Mouse (Mus musculus) liver, embryonic 11.5 days (tissue): Measurements from ENCODE around the gene Ncmap. TPM values are rescaled to one million over a fixed set of nuclear protein-coding genes. Genes with fewer than 3 reads are reported as not detected.

ENCODE experiments used
- ATAC-seq: fragments of 200-750 bp; cut with Nextera tagmentation; replicated peaks from 2 replicates; pipeline ENCODE4 v1.8.0; 2017; ENCODE audit warnings: moderate number of reproducible peaks, mild to moderate bottlenecking, moderate TSS enrichment, moderate library complexity; ENCODE audit not compliant: low FRiP score
- DNase-seq: peaks from one replicate; pipeline ENCODE4 v3.0.0-alpha.2; 2017; ENCODE audit warnings: low spot score
- H3K27ac ChIP-seq: fragments of 300-500 bp; sonication (generic); 2 replicates; pipeline ENCODE4 v1.5.1; 2014; ENCODE audit warnings: mild to moderate bottlenecking, low read depth, low read length, control low read depth
- H3K27me3 ChIP-seq: fragments of 300-500 bp; sonication (generic); replicated peaks from 2 replicates; pipeline ENCODE4 v1.6.1; 2014; ENCODE audit warnings: low read length, mixed read lengths; ENCODE audit not compliant: control insufficient read depth, insufficient read depth
- H3K36me3 ChIP-seq: fragments of 300-500 bp; sonication (generic); 2 replicates; pipeline ENCODE4 v1.6.1; 2014; ENCODE audit warnings: mild to moderate bottlenecking, low read length, moderate library complexity, mixed read lengths; ENCODE audit not compliant: control insufficient read depth, insufficient read depth
- H3K4me1 ChIP-seq: fragments of 300-500 bp; sonication (generic); replicated peaks from 2 replicates; pipeline ENCODE4 v1.6.1; 2014; ENCODE audit warnings: low read length, mixed read lengths; ENCODE audit not compliant: control insufficient read depth, insufficient read depth
- H3K4me2 ChIP-seq: fragments of 300-500 bp; sonication (generic); 2 replicates; pipeline ENCODE4 v1.6.1; 2014; ENCODE audit warnings: mild to moderate bottlenecking, control low read depth, moderate library complexity
- H3K4me3 ChIP-seq: fragments of 300-500 bp; sonication (generic); 2 replicates; pipeline ENCODE4 v1.5.1; 2014; ENCODE audit warnings: low read depth, low read length, control low read depth
- H3K9ac ChIP-seq: fragments of 300-500 bp; sonication (generic); 2 replicates; pipeline ENCODE4 v1.6.1; 2014; ENCODE audit warnings: low read depth, low read length, control low read depth
- H3K9me3 ChIP-seq: fragments of 300-500 bp; sonication (generic); 2 replicates; pipeline ENCODE4 v1.6.1; 2016; ENCODE audit warnings: low read length, inconsistent platforms, mixed read lengths; ENCODE audit not compliant: control insufficient read depth
- WGBS: fragments of 180-500 bp; shearing (Covaris S2); extraction: QIAGEN DNeasy Blood & Tissue Kit; methylation state at CpG from one replicate; pipeline ENCODE4 v1.1.7; 2014; 5-methylcytosine and 5-hydroxymethylcytosine counted together
- polyA plus RNA-seq: library from polyadenylated mRNA; unstranded; fragments of >200 nt; fragmentation: Nextera tagmentation; extraction: Ambion mirVana; gene quantifications from 2 replicates; pipeline ENCODE4 v1.2.1, GENCODE M21; 2014

Gene Ncmap
- polyA plus RNA-seq, 1 experiment from 2014 or later = 0.86 TPM

DNA sequence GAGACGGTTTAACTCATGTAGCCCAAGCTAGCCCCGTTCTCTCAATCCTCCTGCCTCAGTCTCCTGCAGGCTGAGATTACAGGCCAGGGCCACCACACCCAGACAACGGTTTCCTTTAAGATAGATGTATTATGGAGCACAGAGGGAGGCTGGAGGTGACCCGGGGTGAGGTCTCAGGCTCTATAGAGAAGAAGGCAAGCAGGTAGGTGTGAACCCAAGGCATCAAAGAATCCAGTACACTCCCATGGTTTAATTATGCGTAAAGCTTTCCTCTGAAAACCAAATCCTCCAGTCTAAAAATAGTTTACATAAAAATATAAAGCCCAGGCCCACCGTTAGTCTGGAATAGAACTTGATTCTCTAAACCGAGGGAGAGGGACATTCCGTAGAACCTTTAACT lies 15.5 kb upstream of the Ncmap start:
- H3K36me3 ChIP-seq = 0 out of 2 replicates have a peak, but pooled peaks cover 2% of the 10 kb centered on the region
- no peak for ATAC-seq
- H3K4me2 ChIP-seq = no peak overlapping the region
- no peak overlapping the region for H3K4me3 ChIP-seq
- H3K27ac ChIP-seq = no peak overlapping the region
- H3K27me3 ChIP-seq = no peaks in the 10 kb centered on the region
- 69% methylated on average over 8 of the region's 8 CpGs for WGBS
- H3K9me3 ChIP-seq = no peaks in the 10 kb centered on the region
- no peak for DNase-seq
- H3K9ac ChIP-seq = no peak overlapping the region
- H3K4me1 ChIP-seq = peaks cover 8% of the 10 kb centered on the region; the same call in 1 of the 2 replicates

DNA sequence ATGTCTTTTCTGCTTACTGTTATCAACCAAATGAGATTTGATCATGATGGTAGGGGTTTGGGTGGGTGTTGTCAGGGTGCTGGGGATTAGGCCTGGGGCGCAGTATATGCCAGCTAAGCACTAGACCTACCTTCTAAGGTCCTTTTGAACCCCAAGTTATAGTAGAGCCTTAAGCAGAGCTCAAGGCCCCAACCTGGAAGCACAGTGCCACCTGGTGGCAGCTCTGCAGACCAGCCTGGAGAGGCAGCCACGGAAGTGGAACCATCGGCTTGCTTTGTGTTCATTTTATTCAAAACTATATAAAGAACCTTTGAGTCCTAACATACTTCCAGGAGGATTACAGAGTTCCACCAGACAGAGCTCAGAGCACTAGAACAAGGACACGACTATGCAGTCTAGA lies 13.6 kb upstream of the Ncmap start:
- 0 out of 2 replicates have a peak, but pooled peaks cover 2% of the 10 kb centered on the region for H3K36me3 ChIP-seq
- H3K27ac ChIP-seq = no peak overlapping the region
- no peak overlapping the region for H3K4me2 ChIP-seq
- H3K27me3 ChIP-seq = no peaks in the 10 kb centered on the region
- no peaks in the 10 kb centered on the region for H3K9me3 ChIP-seq
- no peak overlapping the region for H3K4me3 ChIP-seq
- peak; percentile 53; the same call in 1 of the 2 replicates for ATAC-seq
- WGBS = 26% methylated on average over 4 of the region's 4 CpGs
- peaks cover 8% of the 10 kb centered on the region; the same call in 1 of the 2 replicates for H3K4me1 ChIP-seq
- no peak overlapping the region for H3K9ac ChIP-seq
- peak; percentile 43 for DNase-seq

DNA sequence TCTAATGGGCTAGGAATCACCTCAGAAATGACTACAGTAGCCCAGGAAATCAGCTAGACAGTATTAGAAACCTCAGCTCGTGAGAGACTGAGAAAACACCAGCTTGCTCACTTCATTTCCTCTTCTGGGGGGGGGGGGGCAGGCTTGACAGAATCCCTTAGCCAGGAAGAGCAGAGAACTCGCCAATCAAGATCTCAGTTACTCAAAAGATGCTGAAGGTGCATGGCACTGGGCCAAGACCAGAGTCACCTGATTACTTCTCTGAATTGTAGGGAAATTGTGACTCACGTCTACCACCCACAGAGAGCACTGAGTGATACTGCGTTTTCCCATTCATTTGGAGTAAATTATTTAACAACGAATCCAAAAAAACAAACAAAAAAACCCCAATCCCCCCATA lies 8.2 kb upstream of the Ncmap start:
- Histone ChIP-seq H3K27me3 (no peaks in the 10 kb centered on the region), H3K9ac (no peak overlapping the region), H3K27ac (no peak overlapping the region), H3K4me2 (no peak overlapping the region), H3K4me1 (peaks cover 14% of the 10 kb centered on the region), H3K9me3 (no peaks in the 10 kb centered on the region), H3K4me3 (no peak overlapping the region), H3K36me3 (no peaks in the 10 kb centered on the region)
- no peak for DNase-seq
- WGBS = 60% methylated on average over 5 of the region's 5 CpGs
- no peak for ATAC-seq

DNA sequence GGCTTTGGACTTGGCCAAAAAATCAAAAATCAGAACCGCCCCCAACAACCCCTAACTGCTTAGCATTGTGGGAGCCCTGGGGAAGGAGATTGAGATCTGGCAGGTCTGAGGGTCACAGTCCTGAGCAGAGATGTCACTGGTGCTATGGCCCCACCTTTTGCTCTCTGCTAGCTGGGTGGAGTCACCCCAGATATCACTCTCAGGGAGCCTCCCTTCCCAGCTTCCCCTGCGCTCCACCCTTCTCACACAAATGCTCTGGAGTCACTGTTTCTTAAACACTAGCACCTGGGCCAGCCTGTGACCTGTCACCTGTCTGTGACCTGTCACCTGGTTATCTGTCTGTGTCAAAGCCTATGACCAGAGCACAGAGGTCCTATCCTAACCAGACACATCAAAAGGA lies 6.9 kb upstream of the Ncmap start:
- H3K27me3 ChIP-seq = no peaks in the 10 kb centered on the region
- H3K9me3 ChIP-seq = no peaks in the 10 kb centered on the region
- H3K4me1 ChIP-seq = peaks cover 14% of the 10 kb centered on the region
- no peak overlapping the region for H3K9ac ChIP-seq
- 56% methylated on average over 2 of the region's 2 CpGs for WGBS
- no peak for DNase-seq
- H3K4me3 ChIP-seq = no peak overlapping the region
- H3K4me2 ChIP-seq = no peak overlapping the region
- no peak overlapping the region; the same call in 1 of the 2 replicates for H3K27ac ChIP-seq
- peak; percentile 87 for ATAC-seq
- H3K36me3 ChIP-seq = no peaks in the 10 kb centered on the region

DNA sequence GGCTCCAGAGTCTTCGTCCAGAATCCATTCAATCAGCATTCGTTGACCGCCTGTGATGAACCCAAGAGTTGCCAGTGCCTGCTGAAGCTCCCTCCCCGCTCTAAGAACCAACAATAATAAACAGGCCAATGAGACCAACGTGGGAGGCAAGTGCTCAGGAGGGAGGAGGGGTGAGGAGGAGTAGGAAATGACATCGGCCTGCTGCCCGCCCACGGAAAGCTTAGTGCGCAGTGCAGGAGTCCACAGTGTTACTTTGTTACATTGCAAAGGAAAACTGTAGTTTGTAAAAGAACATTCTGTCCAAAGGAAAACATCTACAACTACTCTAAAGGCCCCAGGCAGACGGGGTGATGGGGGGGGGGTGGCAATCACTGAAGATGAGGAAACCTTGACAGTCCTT lies 6.0 kb upstream of the Ncmap start:
- Histone ChIP-seq H3K4me3 (no peak overlapping the region), H3K9me3 (no peaks in the 10 kb centered on the region), H3K27ac (no peak overlapping the region), H3K36me3 (no peaks in the 10 kb centered on the region), H3K27me3 (peaks cover 6% of the 10 kb centered on the region), H3K4me2 (no peak overlapping the region), H3K4me1 (peaks cover 14% of the 10 kb centered on the region), H3K9ac (no peak overlapping the region)
- ATAC-seq (no peak), DNase-seq (no peak)
- 82% methylated on average over 10 of the region's 10 CpGs for WGBS

DNA sequence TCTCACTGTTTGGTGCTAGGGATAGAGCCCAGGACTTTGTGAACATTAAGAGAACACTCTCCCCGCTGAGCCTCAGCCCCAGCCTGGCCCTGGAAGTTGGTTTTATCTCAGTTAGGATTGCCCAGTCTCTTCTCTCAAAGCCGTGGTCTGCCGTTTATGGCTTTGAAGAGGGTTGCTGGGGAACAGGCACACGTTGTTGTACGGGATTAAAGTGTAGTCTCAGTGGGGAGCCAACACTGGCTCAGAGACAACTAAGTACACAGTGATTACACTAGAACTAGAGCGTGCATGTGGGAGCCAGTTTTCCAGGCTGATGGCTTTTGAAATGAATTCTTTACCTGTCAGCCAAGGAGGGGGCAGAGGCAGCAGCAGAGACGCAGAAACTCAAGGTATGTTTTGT lies 3.9 kb upstream of the Ncmap start:
- peaks cover 25% of the 10 kb centered on the region for H3K4me1 ChIP-seq
- no peaks in the 10 kb centered on the region for H3K36me3 ChIP-seq
- H3K9me3 ChIP-seq = no peaks in the 10 kb centered on the region
- H3K4me3 ChIP-seq = no peak overlapping the region
- ATAC-seq (no peak), DNase-seq (no peak)
- H3K9ac ChIP-seq = no peak overlapping the region
- no peak overlapping the region for H3K4me2 ChIP-seq
- H3K27ac ChIP-seq = no peak overlapping the region
- 48% methylated on average over 7 of the region's 7 CpGs for WGBS
- peaks cover 28% of the 10 kb centered on the region for H3K27me3 ChIP-seq

DNA sequence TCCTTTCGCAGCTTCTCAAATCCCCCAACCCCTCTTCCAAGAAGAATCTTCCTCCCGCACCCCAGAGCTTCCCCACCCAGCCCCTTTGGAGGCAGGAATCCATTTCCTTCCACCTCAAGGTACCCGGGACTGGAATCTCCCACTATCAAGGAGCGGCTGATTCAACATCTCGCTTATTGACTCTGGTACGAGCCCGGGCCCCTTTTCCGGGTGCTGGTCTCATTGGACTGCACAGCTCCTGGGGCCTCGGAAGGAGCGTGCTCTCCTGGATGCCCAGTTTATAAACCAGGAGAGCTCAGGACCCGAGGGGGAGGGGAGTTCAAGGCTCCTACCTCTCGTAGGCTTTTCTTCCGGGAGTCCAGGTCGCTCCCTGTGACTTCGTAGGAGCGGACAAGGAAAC lies 476 bp downstream of the Ncmap start:
- H3K4me2 ChIP-seq = peak overlapping the region; percentile 81
- H3K9me3 ChIP-seq = no peaks in the 10 kb centered on the region
- H3K4me1 ChIP-seq = peaks cover 11% of the 10 kb centered on the region
- no peak for ATAC-seq
- peaks cover 43% of the 10 kb centered on the region for H3K27me3 ChIP-seq
- no peak overlapping the region for H3K27ac ChIP-seq
- no peak for DNase-seq
- H3K36me3 ChIP-seq = no peaks in the 10 kb centered on the region
- H3K4me3 ChIP-seq = peak overlapping the region; percentile 46
- WGBS = 6% methylated on average over 16 of the region's 16 CpGs
- H3K9ac ChIP-seq = no peak overlapping the region

DNA sequence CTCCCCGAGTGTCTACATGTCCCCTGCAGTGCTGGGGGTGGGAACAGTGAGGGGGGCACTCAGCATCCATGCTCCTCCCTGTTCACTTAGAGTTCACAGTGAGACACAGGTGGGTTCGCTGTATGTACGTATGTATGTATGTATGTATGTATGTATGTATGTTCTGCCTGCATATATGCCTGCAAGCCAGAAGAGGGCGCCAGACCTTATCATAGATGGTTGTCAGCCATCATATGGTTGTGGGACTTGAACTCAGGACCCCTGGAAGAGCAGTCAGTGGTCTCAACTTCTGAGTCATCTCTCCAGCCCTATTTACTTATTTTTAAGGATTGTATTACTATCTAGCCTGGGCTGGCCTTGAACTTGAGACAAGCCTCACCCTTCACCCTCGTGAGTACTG lies 1.7 kb downstream of the Ncmap start:
- H3K4me3 ChIP-seq = no peak overlapping the region
- H3K27ac ChIP-seq = no peak overlapping the region
- H3K4me2 ChIP-seq = no peak overlapping the region
- no peak for DNase-seq
- no peaks in the 10 kb centered on the region for H3K9me3 ChIP-seq
- H3K27me3 ChIP-seq = peaks cover 43% of the 10 kb centered on the region
- H3K4me1 ChIP-seq = peaks cover 11% of the 10 kb centered on the region
- no peak overlapping the region for H3K9ac ChIP-seq
- no peak for ATAC-seq
- H3K36me3 ChIP-seq = no peaks in the 10 kb centered on the region
- 89% methylated on average over 5 of the region's 5 CpGs for WGBS

DNA sequence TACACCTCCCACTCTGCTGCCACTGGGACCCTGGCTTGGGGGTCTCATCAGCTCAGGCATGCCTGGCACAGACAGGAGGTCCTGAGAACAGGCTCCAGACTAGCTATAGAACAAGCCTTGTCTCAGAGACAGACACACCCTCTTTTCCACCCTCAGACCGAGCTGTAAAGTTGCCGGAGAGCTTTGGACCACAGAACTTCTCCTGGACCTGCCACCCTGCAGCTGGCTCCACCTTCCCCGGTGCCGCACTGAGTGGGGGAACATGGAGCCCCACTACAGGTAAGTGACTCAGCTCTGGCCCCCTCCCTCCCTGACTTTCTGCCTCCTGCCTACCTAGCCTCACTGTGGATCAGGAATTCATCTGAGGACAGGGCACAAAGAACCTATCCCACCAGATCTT lies 2.7 kb downstream of the Ncmap start:
- Histone ChIP-seq H3K9me3 (no peaks in the 10 kb centered on the region), H3K4me2 (no peak overlapping the region), H3K9ac (no peak overlapping the region), H3K27ac (no peak overlapping the region), H3K27me3 (peaks cover 43% of the 10 kb centered on the region), H3K4me3 (no peak overlapping the region), H3K36me3 (no peaks in the 10 kb centered on the region), H3K4me1 (peaks cover 11% of the 10 kb centered on the region)
- no peak for DNase-seq
- no peak for ATAC-seq
- WGBS = 81% methylated on average over 4 of the region's 4 CpGs
